Mouse (Mus musculus) spleen, postnatal 4 days (tissue): Measurements from ENCODE around the gene Specc1.

Source experiments
- DNase-seq, 2 experiments: peaks; one replicate each; pipeline ENCODE4 v3.0.0; 2022; ENCODE audit warnings: low spot score in 2 of 2

The Specc1 gene

DNA sequence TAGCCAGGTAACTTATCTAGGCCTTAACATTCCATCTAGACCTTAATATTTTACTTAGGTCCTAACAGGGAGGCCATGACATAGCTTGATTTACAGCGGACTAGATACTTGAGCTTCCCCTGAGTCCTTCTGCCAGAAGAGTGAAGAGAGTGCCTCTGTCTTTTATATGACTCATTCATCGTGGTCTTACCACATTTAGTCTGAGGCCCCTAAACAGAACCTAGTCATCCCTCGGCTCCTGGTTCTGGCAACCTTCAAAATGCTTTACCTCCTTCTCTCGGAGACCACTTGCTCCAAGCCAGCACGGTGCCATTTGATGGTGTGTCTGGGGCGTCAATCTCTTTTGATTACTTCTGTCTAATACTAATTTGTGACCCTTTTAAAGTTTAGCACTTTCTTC, 133.8 kb downstream of the Specc1 start:
- peak in 1 of 2 experiments; percentile 33 for DNase-seq

DNA sequence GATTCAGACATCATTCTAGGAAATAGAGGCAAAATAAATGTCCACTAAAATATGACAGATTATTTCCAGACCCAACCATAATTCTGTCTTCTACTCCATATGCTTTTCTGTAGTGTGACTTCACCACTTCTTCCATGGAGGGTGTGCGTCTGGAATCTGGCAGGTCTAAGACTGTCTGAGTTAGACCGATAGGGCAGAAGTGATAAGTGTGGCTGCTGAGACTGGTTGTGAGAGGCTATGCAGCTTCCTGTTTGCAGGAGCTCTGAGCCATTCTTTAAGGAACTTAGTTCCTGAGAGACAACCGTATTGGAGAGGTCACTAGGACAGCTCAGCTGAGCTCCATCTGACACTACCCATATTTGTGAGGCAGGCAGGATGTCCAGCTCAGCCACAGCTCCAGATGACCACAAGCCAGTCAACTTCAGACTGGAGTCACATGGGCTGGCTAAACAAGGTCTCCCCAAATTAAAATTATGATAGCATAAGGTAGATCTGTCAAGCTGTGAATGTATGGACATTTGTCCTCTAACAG, 146.9 kb downstream of the Specc1 start:
- DNase-seq = no peak

DNA sequence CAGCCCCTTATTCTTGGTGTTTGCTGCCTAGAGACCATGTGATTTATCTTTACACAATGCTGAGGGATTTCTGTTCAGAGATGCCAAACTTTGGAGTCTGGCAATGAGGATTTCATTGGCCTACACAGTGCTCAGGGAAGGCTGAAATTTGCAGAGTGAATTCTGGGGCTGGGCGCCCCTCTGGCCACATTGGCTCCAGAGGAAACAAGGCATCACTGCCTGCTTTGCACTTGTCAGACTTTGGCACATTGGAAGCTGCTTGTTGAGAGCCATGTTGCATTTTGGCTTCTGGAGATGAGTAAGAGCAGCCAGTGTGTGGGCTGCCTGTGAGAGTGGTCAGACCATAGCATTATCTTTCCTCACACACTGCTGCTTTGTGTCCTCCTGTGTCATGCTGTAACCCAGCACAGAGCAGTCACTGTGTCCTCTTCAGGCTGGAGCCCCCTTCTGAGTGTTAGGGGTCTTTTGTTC, 149.9 kb downstream of the Specc1 start:
- DNase-seq = no peak

DNA sequence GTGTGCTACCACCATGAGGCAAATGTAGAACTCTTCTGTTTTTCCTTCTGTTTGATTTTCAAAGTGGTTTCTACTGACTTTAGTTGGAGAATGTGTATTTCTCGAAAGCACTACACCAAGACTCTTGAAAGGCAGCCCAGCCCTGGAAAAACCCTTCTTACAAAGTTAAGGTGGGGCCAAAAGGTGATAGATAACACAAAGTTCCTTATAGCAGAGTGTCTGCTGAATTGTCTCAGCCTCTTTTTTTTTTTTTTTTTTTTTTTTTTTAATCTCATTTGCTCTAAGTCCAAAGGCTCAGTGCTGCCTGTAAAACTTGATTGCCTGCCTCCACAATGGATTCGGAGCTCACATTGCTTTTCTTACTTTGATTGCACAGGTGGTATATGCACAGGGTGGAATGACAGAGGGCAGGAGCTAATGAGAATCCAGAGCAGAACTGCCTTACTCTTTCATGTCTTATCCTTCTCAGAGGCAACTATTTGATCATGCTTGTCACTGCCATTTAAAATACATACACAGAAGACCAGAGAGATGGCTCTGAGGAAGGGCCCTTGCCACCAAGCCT, 150.8 kb downstream of the Specc1 start:
- no peak for DNase-seq

DNA sequence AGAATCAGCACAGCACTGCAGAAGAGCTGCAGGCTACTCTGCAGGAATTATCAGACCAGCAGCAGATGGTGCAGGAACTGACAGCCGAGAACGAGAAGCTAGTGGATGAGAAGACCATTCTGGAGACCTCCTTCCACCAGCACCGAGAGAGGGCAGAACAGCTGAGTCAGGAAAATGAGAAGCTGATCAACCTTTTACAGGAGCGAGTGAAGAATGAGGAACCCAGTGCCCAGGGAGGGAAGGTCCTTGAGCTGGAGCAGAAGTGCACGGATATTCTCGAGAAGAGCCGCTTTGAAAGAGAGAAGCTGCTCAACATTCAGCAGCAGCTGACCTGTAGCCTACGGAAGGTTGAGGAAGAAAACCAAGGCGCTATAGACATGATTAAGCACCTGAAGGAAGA, 162.0 kb downstream of the Specc1 start:
- DNase-seq = no peak

DNA sequence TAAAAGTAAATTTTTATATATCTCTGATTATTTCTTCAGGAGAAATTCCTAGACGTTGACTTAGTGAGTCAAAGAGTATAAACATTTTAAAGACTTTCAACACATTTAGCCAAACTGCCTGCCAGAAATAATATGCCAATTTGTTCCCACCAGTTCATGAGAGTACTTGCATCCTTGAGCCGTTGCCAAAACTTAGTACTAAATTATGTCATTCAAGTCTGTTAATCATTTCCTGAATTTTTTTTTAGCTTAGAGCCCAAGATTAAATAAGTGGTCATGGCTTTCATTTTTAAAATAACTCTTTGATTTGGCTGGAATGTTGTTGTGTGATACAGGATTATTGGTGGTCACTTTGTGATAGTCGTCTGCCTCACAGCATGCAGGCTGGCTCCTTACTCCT, 163.3 kb downstream of the Specc1 start:
- DNase-seq = no peak

DNA sequence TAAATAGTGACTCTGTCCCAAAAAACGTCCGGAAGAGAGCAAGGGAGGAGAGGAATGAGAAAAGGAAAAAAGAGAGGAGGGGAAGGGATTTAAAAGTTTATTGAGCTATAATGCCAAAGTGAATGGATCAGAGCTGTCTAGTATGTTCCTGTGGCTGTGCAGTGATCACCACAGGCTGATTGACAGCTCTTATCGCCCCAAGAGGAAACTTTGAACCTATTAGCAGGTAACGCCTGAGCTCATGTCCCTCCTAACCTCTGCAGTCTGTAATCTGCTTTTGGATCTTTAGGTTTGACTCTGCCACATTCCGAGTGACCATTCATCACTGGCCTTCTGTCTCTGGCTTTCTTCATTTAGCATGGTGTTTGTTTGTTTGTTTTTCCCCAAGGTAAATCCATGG, 164.8 kb downstream of the Specc1 start:
- DNase-seq = no peak

DNA sequence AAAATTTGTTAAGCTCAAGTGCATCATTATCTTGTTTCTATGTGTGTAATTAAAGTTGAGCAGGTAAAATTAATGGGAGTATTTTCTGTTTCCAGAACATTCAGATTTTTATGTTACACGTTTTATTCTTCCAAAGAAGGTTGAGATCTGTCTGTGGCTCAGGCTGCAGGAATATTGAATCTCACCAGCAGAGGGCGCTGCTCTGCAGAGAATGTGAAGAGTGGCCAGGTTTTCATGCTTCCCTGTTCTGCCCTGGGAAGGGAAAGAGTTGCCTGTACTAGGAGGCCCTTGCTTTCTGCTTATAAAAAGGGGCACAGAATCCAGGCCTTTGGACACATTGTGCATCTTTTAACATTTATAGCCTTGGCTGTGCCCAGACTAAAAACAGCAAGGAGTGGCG, 171.1 kb downstream of the Specc1 start:
- peak; percentile 73 to 92 for DNase-seq

DNA sequence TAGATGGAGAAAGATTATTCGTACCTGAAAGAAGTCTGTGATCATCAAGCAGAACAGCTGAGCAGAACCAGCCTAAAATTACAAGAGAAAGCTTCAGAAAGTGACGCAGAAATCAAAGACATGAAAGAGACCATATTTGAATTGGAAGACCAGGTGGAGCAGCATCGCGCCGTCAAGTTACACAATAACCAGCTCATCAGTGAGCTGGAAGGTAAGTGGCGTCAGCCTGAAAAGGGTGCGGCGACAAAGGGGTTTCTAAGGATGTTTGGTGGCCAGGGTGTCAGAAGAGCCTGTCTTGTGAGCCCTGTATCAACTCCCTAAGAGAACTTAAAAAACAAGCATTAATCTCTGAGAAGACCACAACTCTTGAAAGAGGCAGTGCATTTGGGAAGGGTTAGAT, 171.6 kb downstream of the Specc1 start:
- DNase-seq = no peak

DNA sequence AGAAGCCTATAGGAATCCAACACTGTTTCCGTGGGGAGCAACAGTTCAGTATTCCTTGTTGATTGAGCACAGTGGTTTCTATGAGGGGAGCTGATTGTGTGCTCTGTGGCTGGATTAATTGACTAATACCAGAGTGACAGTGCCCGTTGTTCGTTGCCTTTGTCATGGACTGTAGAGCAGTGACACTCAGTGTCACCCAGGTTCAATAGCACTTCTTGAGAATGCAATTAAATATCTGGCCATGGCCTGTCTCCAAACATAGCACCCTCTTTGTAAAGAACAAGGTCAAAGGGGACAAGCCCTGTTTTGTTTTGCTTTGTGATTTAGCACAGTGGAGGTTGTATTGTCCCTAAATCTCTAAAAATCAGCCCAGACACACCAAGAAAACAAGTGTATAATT, 173.6 kb downstream of the Specc1 start:
- no peak for DNase-seq

DNA sequence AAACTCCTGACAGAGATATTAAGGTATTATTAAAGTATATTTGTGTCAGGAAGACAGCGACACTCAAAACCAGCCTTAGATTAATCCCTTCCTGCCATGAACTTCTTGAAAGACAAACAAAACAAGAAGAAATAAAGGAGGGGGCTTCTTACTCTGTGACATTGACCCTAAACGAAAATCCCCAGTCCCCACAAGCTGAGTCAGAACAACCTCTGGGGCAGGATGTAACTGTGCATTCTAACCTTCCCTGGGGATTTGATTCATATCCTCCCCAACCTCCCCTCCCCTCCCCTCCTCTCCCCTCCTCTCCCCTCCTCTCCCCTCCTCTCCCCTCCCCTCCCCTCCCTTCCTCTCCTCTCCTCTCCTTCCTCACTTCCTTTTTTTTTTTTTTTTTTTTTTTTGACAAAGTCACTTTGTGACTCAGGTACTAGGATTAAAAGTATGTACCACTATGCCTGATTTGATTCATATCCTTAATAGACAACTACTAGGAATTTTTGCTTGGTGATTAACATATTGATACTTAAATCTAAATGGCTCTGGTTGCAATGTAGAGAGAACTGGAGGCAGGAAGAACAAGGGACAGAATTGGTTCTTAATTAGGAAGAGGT, 174.2 kb downstream of the Specc1 start:
- DNase-seq = no peak

DNA sequence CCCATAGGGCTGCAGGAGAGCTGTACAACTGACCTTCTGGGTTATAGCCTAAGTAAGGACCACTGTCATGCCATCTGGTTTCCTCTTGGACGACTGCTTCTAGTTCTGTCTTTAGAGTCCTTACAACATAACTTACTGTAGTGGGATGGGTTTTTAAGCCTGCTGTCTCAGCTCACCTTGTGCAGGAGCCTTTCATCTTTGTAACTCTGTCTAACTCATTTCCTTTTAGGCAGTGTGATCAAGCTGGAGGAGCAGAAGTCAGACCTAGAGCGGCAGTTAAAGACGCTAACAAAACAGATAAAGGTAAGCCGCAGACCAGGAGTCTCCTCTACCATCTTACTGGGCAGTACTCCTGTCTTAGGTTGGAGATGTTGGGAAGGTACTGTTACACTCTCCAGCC, 175.0 kb downstream of the Specc1 start:
- no peak for DNase-seq

DNA sequence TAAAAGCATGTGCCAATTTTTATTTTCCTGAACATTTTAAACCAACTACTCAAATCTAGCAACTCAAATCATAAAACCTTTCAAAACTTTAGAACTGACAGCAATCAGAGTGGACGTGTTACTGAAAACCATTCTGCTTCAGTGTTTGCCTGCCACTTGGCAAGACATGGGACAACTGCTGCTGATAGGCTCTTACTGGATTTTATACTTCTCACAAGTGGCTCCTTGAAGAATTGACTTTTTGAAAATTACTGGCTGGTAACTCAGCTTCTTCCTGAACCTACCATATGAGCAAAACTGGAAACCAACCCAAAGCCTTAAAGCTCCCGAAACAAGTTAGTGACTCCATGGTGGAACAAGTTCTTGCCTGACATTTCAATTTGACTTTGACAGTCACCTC, 177.6 kb downstream of the Specc1 start:
- DNase-seq = no peak

DNA sequence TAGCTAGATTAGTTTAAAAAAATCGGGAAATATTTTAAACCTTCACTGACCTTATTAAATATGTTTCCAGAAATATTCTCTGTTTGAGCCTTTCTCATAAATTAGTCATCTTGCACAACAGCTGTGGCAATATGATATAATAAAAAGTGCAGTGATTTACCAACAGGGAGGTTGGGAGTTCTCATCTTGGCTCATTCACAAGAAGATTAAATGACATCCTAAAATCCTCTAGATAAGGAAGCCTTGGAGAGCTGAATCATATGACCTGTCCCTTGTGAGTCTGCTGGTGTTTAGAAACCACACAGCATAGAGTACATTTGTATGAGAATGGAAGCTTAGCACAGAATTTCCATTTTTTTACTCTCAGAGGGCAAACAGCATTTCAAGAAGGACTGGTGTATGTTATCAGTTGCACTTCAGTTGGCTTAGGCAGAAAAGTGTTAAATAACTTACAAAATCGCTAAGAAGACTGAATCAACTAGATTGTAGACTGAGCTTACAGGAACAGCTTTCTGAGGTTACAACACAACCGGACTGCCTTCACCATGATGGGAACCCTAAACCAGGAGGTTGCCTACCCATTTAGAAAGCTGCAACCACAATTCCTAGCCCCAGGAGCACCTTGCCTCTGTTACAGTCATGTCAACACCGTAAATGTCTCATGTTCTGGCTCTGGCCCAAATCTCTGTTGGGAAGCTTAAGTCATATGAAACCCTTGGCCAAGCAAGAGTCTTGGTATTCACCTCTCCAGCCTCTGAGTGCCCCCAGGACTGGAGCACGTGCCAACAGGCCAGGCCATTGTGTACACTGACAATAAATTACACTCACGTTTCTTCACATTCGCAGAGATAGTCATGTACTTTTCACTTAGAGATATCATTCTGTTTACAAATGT, 188.9 kb downstream of the Specc1 start:
- no peak for DNase-seq

DNA sequence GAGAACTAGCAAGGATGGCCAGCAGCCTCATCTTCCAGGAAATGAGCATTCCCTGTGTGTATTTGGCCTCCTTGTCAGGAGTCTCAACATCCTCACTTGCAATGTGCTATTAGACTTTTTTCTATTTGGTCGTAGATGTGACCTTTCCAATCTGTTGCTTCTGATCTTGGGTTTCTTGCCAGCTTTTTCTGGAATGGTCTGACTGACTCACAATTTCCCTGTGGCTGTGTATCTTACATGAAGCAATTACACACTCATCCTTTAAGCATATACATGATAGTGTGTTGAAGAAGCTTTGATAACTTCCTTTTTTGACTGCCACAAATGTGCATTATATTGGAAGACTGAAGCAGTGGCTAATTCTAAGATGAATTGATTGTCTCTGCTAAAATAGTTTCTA, 190.1 kb downstream of the Specc1 start:
- DNase-seq = no peak

DNA sequence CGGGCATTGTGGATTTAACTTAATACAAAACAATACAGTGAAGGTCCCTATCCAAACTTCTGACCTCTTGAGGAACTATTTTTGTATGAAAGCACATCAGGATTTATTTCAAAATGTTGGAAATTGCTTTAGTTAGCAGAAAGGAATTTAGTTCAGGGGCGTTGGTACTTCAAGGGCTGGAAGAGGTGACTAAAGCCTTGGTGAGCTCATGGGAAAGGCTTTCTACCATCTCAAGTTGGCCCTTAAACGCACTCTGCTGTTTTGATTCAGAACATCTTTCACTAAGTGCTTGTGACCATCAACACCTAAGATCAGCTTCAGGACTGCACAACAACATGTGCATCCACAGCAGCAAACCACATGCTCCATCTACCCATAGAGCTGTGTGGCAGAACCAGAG, 191.5 kb downstream of the Specc1 start:
- DNase-seq = no peak

DNA sequence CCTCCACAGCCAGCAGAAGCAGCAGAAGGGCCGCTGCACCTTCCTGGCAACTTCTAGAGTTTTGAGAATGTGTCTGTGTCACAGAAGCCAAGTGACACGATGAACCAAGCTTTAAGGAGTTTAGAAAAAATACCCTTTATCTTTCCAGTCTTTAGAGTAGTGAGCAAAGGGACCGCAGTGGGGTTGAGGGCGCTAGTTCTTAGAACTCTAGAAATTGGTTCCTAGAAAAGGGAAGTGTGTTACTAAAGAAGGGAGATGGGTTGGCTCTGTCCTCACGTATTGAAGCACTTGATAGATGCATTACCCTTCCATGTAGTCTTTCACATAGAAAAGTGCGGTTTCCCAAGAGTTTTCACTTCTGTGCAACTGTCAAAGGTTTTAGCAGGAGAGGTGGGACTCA, 191.9 kb downstream of the Specc1 start:
- DNase-seq = no peak

DNA sequence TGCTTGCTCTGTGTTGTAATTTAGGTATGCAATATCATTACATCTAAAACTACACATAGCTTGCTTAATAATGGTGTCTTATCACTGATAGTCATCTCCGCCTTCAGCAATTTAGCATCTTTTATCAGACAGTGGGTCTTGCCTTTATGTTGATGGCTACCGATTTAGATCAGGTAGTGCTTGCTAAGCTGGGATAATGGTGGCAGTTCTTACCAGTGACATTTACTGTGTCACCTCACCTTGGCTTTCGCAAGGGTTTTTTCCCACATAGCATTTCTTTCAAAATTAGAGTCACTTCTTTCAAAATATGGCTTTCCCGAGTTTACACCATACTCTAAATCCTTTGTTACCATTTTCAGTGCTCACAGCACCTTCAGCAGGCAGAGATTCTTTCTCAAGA, 196.5 kb downstream of the Specc1 start:
- no peak for DNase-seq

DNA sequence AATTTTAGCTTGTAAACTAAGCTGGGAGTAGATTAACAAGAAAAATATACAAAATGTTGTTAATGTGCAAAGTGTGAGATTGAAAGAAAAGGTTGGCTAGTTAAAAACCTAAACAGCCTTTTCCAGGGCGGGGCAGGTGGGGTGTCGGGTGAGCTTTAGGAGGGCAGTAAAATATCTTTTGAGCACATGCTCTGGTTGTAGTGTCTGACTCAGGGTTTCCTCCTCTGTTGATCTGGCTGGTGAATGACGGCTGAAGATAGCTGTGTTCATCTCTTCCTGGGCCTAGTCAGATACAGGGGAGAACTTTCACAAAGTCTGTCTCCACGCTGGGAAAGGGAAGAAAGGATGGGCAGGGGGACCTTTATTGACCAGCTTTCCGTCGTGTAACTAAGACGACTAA, 203.2 kb downstream of the Specc1 start:
- DNase-seq = no peak

DNA sequence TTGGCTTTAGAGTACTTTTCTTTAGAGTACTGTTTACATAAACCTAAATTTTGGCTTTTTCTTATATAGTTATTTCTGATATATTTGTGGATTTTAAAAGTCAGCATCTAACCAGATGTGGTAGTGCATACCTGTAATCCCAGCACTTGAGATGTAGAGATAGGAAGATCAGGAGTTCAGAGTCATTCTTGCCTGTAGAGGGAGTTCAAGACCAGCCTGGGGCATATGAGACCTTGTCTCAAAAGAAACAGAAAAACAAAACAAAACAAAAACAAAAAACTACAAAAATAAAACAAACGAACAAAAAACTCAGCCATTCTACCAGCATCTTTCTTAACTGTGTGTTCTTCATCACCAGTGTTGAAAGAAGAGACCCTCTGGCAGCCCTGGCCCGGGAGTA, 204.9 kb downstream of the Specc1 start:
- DNase-seq = no peak

DNA sequence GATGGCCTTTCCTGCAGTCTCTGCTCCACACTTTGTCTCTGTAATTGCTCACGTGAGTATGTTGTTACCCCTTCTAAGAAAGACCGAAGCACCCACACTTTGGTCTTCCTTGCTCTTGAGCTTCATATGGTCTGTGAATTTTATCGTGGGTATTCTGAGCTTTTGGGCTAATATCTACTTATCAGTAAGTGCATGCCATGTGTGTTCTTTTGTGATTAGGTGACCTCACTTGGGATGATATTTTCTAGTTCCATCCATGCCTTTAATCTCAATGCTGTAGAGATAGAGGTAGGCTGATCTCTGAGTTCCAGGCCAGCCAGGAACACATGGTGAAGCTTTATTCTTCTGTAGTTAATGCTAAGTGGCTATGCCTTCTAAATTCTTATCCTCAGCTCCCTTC, 207.8 kb downstream of the Specc1 start:
- no peak for DNase-seq

DNA sequence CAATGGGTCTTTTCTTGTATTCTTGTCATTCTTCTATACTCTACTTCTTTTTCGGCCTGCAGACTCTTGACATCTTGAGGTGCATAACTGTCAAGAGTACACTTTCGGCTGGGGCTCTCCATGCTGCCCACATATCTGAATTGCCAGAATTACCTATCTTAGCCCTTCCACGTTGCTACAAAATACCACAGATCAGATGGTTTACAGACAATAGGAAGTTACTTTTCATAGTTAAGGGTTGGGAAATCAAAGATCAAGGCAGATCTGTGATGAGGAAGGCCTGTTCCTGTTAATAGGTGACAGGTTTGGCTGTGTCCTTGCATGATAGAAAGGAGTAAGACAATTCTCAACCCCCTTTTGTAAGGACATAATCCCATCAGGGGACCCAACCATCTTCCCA, 209.9 kb downstream of the Specc1 start:
- no peak for DNase-seq

DNA sequence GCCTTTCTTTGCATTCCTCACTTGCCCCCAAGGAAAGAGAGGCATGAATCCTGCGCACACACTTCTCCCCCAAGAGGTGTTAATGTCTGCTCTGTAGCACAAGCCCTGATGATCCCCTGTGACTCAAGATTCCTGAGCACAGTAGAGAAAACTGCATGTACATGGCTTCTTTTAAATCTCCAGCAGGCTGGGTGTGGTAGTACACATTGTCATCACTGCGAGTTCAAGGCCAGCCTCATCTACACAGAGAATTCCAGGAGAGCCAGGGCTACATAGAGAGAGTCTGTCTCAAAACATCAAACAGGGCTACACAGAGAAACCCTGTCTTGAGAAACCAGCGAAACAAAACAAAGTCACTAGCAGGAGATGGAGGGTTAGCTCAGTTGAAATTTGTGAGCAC, 211.6 kb downstream of the Specc1 start:
- DNase-seq = no peak
